Mouse (Mus musculus): ENCODE data around the gene Fxyd7.
A peak's percentile ranks its signal among the peaks of the same experiment; 100 is the strongest.

Gene Fxyd7

GRCm38 (mm10) chr7:31051321-31052021 is at the start of gene Fxyd7:
TSS of gene Fxyd7 (minus strand) at chr7:31051467.
- DNase-seq, result no peak

- no peak for DNase-seq
Observed at GRCm38 (mm10) chr7:31100786-31101185, 49.5 kb upstream of the Fxyd7 start.

GRCm38 (mm10) chr7:31099612-31099982 is 48.3 kb upstream of the Fxyd7 start:
- DNase-seq, result no peak

GRCm38 (mm10) chr7:31098697-31099611 is 47.7 kb upstream of the Fxyd7 start:
- peak; percentile 54 for DNase-seq

- peak; percentile 97 for DNase-seq
Observed at GRCm38 (mm10) chr7:31097583-31098248, 46.4 kb upstream of the Fxyd7 start.

GRCm38 (mm10) chr7:31096892-31097564 is 45.8 kb upstream of the Fxyd7 start:
- DNase-seq, result no peak

- peak; percentile 62 for DNase-seq
Observed at GRCm38 (mm10) chr7:31094774-31095501, 43.7 kb upstream of the Fxyd7 start.

- no peak for DNase-seq
Observed at GRCm38 (mm10) chr7:31089721-31090120, 38.5 kb upstream of the Fxyd7 start.

- DNase-seq, result no peak
Observed at GRCm38 (mm10) chr7:31088206-31088605, 36.9 kb upstream of the Fxyd7 start.

GRCm38 (mm10) chr7:31087262-31087661 is 36.0 kb upstream of the Fxyd7 start:
- no peak for DNase-seq

- no peak for DNase-seq
Observed at GRCm38 (mm10) chr7:31086175-31086755, 35.0 kb upstream of the Fxyd7 start.

GRCm38 (mm10) chr7:31085171-31085570 is 33.9 kb upstream of the Fxyd7 start:
- DNase-seq, result peak; percentile 65

GRCm38 (mm10) chr7:31084140-31084539 is 32.9 kb upstream of the Fxyd7 start:
- no peak for DNase-seq

- peak; percentile 60 for DNase-seq
Observed at GRCm38 (mm10) chr7:31082831-31083588, 31.7 kb upstream of the Fxyd7 start.

- DNase-seq, result no peak
Observed at GRCm38 (mm10) chr7:31082106-31082505, 30.8 kb upstream of the Fxyd7 start.

- no peak for DNase-seq
Observed at GRCm38 (mm10) chr7:31081106-31081505, 29.8 kb upstream of the Fxyd7 start.

- DNase-seq, result no peak
Observed at GRCm38 (mm10) chr7:31080611-31081010, 29.3 kb upstream of the Fxyd7 start.

- no peak for DNase-seq
Observed at GRCm38 (mm10) chr7:31079670-31080069, 28.4 kb upstream of the Fxyd7 start.

GRCm38 (mm10) chr7:31077885-31078445 is 26.7 kb upstream of the Fxyd7 start:
- DNase-seq, result peak; percentile 76

GRCm38 (mm10) chr7:31077470-31077869 is 26.2 kb upstream of the Fxyd7 start:
- no peak for DNase-seq

GRCm38 (mm10) chr7:31076492-31076891 is 25.2 kb upstream of the Fxyd7 start, which contains the start of gene Fxyd3:
TSS of gene Fxyd3 (minus strand) at chr7:31076704.
- DNase-seq, result no peak

All from lung, postnatal 10 days (tissue).